Mouse (Mus musculus): ENCODE results near the gene Ros1. TPM values are rescaled to one million over a fixed set of nuclear protein-coding genes. Genes with fewer than 3 reads are reported as not detected.

Gene Ros1
- polyA plus RNA-seq, 1 experiment from 2014 or later = not detected

GRCm38 (mm10) chr10:52170489-52170888 lies 24.6 kb downstream of the Ros1 start:
- Histone ChIP-seq H3K9ac (ENCODE audit: low read depth, low read length) (no peak overlapping the region), H3K36me3 (ENCODE audit: control insufficient read depth, insufficient read depth, low read length) (no peaks in the 10 kb centered on the region), H3K4me1 (ENCODE audit: control insufficient read depth, insufficient read depth, low read length) (no peaks in the 10 kb centered on the region), H3K4me3 (ENCODE audit: low read depth, low read length) (no peak overlapping the region), H3K27ac (ENCODE audit: low read length) (no peak overlapping the region), H3K9me3 (replicated peaks; ENCODE audit: control insufficient read depth, low read length, poor library complexity, severe bottlenecking) (no peaks in the 10 kb centered on the region), H3K4me2 (ENCODE audit: low read length) (no peak overlapping the region), H3K27me3 (ENCODE audit: control insufficient read depth, insufficient read depth, low read depth, low read length) (no peaks in the 10 kb centered on the region)
- no peak for ATAC-seq
- 96% methylated on average over 1 of the region's 1 CpGs for WGBS

GRCm38 (mm10) chr10:52169841-52170240 lies 25.2 kb downstream of the Ros1 start:
- 87% methylated on average over 5 of the region's 5 CpGs for WGBS
- no peak overlapping the region for H3K27ac ChIP-seq (ENCODE audit: low read length)
- no peak for ATAC-seq

GRCm38 (mm10) chr10:52165376-52165775 lies 29.7 kb downstream of the Ros1 start:
- 88% methylated on average over 1 of the region's 1 CpGs for WGBS
- no peak for ATAC-seq

More at GRCm38 (mm10) chr10:52169841-52170240, 25.2 kb downstream of the Ros1 start:
- no peak overlapping the region for H3K4me2 ChIP-seq (ENCODE audit: low read length)
- H3K9ac ChIP-seq (ENCODE audit: low read depth, low read length) = no peak overlapping the region
- no peaks in the 10 kb centered on the region for H3K9me3 ChIP-seq (replicated peaks; ENCODE audit: control insufficient read depth, low read length, poor library complexity, severe bottlenecking)
- no peaks in the 10 kb centered on the region for H3K4me1 ChIP-seq (ENCODE audit: control insufficient read depth, insufficient read depth, low read length)
- no peak overlapping the region for H3K4me3 ChIP-seq (ENCODE audit: low read depth, low read length)
- H3K27me3 ChIP-seq (ENCODE audit: control insufficient read depth, insufficient read depth, low read depth, low read length) = no peaks in the 10 kb centered on the region
- no peaks in the 10 kb centered on the region for H3K36me3 ChIP-seq (ENCODE audit: control insufficient read depth, insufficient read depth, low read length)

GRCm38 (mm10) chr10:52160604-52161003 lies 34.4 kb downstream of the Ros1 start:
- 52% methylated on average over 3 of the region's 3 CpGs for WGBS
- no peak overlapping the region for H3K27ac ChIP-seq (ENCODE audit: low read length)

More at GRCm38 (mm10) chr10:52165376-52165775, 29.7 kb downstream of the Ros1 start:
- no peaks in the 10 kb centered on the region for H3K4me1 ChIP-seq (ENCODE audit: control insufficient read depth, insufficient read depth, low read length)
- no peaks in the 10 kb centered on the region for H3K27me3 ChIP-seq (ENCODE audit: control insufficient read depth, insufficient read depth, low read depth, low read length)
- no peak overlapping the region for H3K27ac ChIP-seq (ENCODE audit: low read length)
- no peaks in the 10 kb centered on the region for H3K9me3 ChIP-seq (replicated peaks; ENCODE audit: control insufficient read depth, low read length, poor library complexity, severe bottlenecking)
- no peak overlapping the region for H3K9ac ChIP-seq (ENCODE audit: low read depth, low read length)
- H3K4me2 ChIP-seq (ENCODE audit: low read length) = no peak overlapping the region
- H3K36me3 ChIP-seq (ENCODE audit: control insufficient read depth, insufficient read depth, low read length) = no peaks in the 10 kb centered on the region
- no peak overlapping the region for H3K4me3 ChIP-seq (ENCODE audit: low read depth, low read length)

GRCm38 (mm10) chr10:52159704-52160103 lies 35.3 kb downstream of the Ros1 start:
- Histone ChIP-seq H3K4me3 (ENCODE audit: low read depth, low read length) (no peak overlapping the region), H3K9ac (ENCODE audit: low read depth, low read length) (no peak overlapping the region), H3K4me2 (ENCODE audit: low read length) (no peak overlapping the region), H3K9me3 (replicated peaks; ENCODE audit: control insufficient read depth, low read length, poor library complexity, severe bottlenecking) (no peaks in the 10 kb centered on the region), H3K4me1 (ENCODE audit: control insufficient read depth, insufficient read depth, low read length) (no peaks in the 10 kb centered on the region), H3K36me3 (ENCODE audit: control insufficient read depth, insufficient read depth, low read length) (no peaks in the 10 kb centered on the region), H3K27me3 (ENCODE audit: control insufficient read depth, insufficient read depth, low read depth, low read length) (no peaks in the 10 kb centered on the region), H3K27ac (ENCODE audit: low read length) (no peak overlapping the region)
- ATAC-seq = no peak
- WGBS = 95% methylated on average over 3 of the region's 3 CpGs

More at GRCm38 (mm10) chr10:52160604-52161003, 34.4 kb downstream of the Ros1 start:
- H3K9me3 ChIP-seq (replicated peaks; ENCODE audit: control insufficient read depth, low read length, poor library complexity, severe bottlenecking) = no peaks in the 10 kb centered on the region
- ATAC-seq = no peak
- no peaks in the 10 kb centered on the region for H3K27me3 ChIP-seq (ENCODE audit: control insufficient read depth, insufficient read depth, low read depth, low read length)
- H3K4me2 ChIP-seq (ENCODE audit: low read length) = no peak overlapping the region
- no peaks in the 10 kb centered on the region for H3K36me3 ChIP-seq (ENCODE audit: control insufficient read depth, insufficient read depth, low read length)
- no peak overlapping the region for H3K4me3 ChIP-seq (ENCODE audit: low read depth, low read length)
- H3K9ac ChIP-seq (ENCODE audit: low read depth, low read length) = no peak overlapping the region
- no peaks in the 10 kb centered on the region for H3K4me1 ChIP-seq (ENCODE audit: control insufficient read depth, insufficient read depth, low read length)

- Histone ChIP-seq H3K36me3 (ENCODE audit: control insufficient read depth, insufficient read depth, low read length) (no peaks in the 10 kb centered on the region), H3K27ac (ENCODE audit: low read length) (no peak overlapping the region), H3K4me1 (ENCODE audit: control insufficient read depth, insufficient read depth, low read length) (no peaks in the 10 kb centered on the region), H3K27me3 (ENCODE audit: control insufficient read depth, insufficient read depth, low read depth, low read length) (no peaks in the 10 kb centered on the region), H3K4me2 (ENCODE audit: low read length) (no peak overlapping the region), H3K9ac (ENCODE audit: low read depth, low read length) (no peak overlapping the region), H3K9me3 (replicated peaks; ENCODE audit: control insufficient read depth, low read length, poor library complexity, severe bottlenecking) (no peaks in the 10 kb centered on the region), H3K4me3 (ENCODE audit: low read depth, low read length) (no peak overlapping the region)
- WGBS = 91% methylated on average over 4 of the region's 4 CpGs
- no peak for ATAC-seq
These were observed 61.5 kb downstream of the Ros1 start for GRCm38 (mm10) chr10:52133354-52134074.

GRCm38 (mm10) chr10:52130762-52131161 lies 64.3 kb downstream of the Ros1 start:
- H3K27me3 ChIP-seq (ENCODE audit: control insufficient read depth, insufficient read depth, low read depth, low read length) = no peaks in the 10 kb centered on the region
- no peaks in the 10 kb centered on the region for H3K9me3 ChIP-seq (replicated peaks; ENCODE audit: control insufficient read depth, low read length, poor library complexity, severe bottlenecking)
- H3K4me1 ChIP-seq (ENCODE audit: control insufficient read depth, insufficient read depth, low read length) = no peaks in the 10 kb centered on the region
- H3K4me2 ChIP-seq (ENCODE audit: low read length) = no peak overlapping the region
- 62% methylated on average over 2 of the region's 2 CpGs for WGBS
- H3K27ac ChIP-seq (ENCODE audit: low read length) = no peak overlapping the region
- H3K9ac ChIP-seq (ENCODE audit: low read depth, low read length) = no peak overlapping the region
- no peak overlapping the region for H3K4me3 ChIP-seq (ENCODE audit: low read depth, low read length)
- no peaks in the 10 kb centered on the region for H3K36me3 ChIP-seq (ENCODE audit: control insufficient read depth, insufficient read depth, low read length)
- no peak for ATAC-seq

GRCm38 (mm10) chr10:52128874-52129412 lies 66.1 kb downstream of the Ros1 start:
- Histone ChIP-seq H3K4me1 (ENCODE audit: control insufficient read depth, insufficient read depth, low read length) (no peaks in the 10 kb centered on the region), H3K9ac (ENCODE audit: low read depth, low read length) (no peak overlapping the region), H3K27ac (ENCODE audit: low read length) (no peak overlapping the region), H3K27me3 (ENCODE audit: control insufficient read depth, insufficient read depth, low read depth, low read length) (no peaks in the 10 kb centered on the region), H3K4me2 (ENCODE audit: low read length) (no peak overlapping the region), H3K9me3 (replicated peaks; ENCODE audit: control insufficient read depth, low read length, poor library complexity, severe bottlenecking) (no peaks in the 10 kb centered on the region), H3K4me3 (ENCODE audit: low read depth, low read length) (no peak overlapping the region), H3K36me3 (ENCODE audit: control insufficient read depth, insufficient read depth, low read length) (no peaks in the 10 kb centered on the region)
- 55% methylated on average over 5 of the region's 5 CpGs for WGBS
- ATAC-seq = no peak

- WGBS = 34% methylated on average over 4 of the region's 4 CpGs
- ATAC-seq = peak; percentile 83
These were observed 88.8 kb downstream of the Ros1 start for GRCm38 (mm10) chr10:52106164-52106757.

More at GRCm38 (mm10) chr10:52106164-52106757, 88.8 kb downstream of the Ros1 start:
- Histone ChIP-seq H3K9ac (ENCODE audit: low read depth, low read length) (no peak overlapping the region), H3K4me1 (ENCODE audit: control insufficient read depth, insufficient read depth, low read length) (no peaks in the 10 kb centered on the region), H3K4me3 (ENCODE audit: low read depth, low read length) (no peak overlapping the region), H3K9me3 (replicated peaks; ENCODE audit: control insufficient read depth, low read length, poor library complexity, severe bottlenecking) (no peaks in the 10 kb centered on the region), H3K27ac (ENCODE audit: low read length) (no peak overlapping the region), H3K27me3 (ENCODE audit: control insufficient read depth, insufficient read depth, low read depth, low read length) (no peaks in the 10 kb centered on the region), H3K4me2 (ENCODE audit: low read length) (no peak overlapping the region), H3K36me3 (ENCODE audit: control insufficient read depth, insufficient read depth, low read length) (no peaks in the 10 kb centered on the region)
